Mouse (Mus musculus) hindbrain, postnatal 0 days (tissue): ENCODE measurements at regions not wholly inside any gene's neighbourhood (a gene's known extent, or its start where the extent isn't known, plus 50 kb on each side); places are given as distances from the start of the nearest gene placed in this dataset.
A peak's percentile ranks its signal among the peaks of the same experiment; 100 is the strongest.

Experiments
- ATAC-seq: fragments of 200-750 bp; cut with Nextera tagmentation; 2 replicates; pipeline ENCODE4 v1.8.0; 2017; ENCODE audit warnings: mild to moderate bottlenecking, moderate TSS enrichment, moderate library complexity
- DNase-seq: peaks from one replicate; pipeline ENCODE4 v3.0.0-alpha.2; 2015; ENCODE audit warnings: low spot score
- H3K27ac ChIP-seq: fragments of 300-500 bp; sonication (generic); 2 replicates; pipeline ENCODE4 v1.5.1; 2014; ENCODE audit warnings: mild to moderate bottlenecking
- H3K27me3 ChIP-seq: fragments of 300-500 bp; sonication (generic); 2 replicates; pipeline ENCODE4 v1.6.1; 2014; ENCODE audit warnings: low read length, mixed read lengths; ENCODE audit not compliant: insufficient read depth
- H3K36me3 ChIP-seq: fragments of 300-500 bp; sonication (generic); 2 replicates; pipeline ENCODE4 v1.6.1; 2014; ENCODE audit warnings: low read length, mixed read lengths; ENCODE audit not compliant: insufficient read depth
- H3K4me1 ChIP-seq: fragments of 300-500 bp; sonication (generic); 2 replicates; pipeline ENCODE4 v1.6.1; 2014; ENCODE audit warnings: antibody characterized with exemption, low read length, mixed read lengths; ENCODE audit not compliant: insufficient read depth
- H3K4me2 ChIP-seq: fragments of 300-500 bp; sonication (generic); 2 replicates; pipeline ENCODE4 v1.6.1; 2014; ENCODE audit warnings: low read depth, mild to moderate bottlenecking, low read length, moderate library complexity, mixed read lengths
- H3K4me3 ChIP-seq: fragments of 300-500 bp; sonication (generic); 2 replicates; pipeline ENCODE4 v1.5.1; 2014; ENCODE audit warnings: low read length
- H3K9ac ChIP-seq: fragments of 300-500 bp; sonication (generic); replicated peaks from 2 replicates; pipeline ENCODE4 v1.6.1; 2014; ENCODE audit warnings: mild to moderate bottlenecking, low read length, moderate library complexity, mixed read lengths
- H3K9me3 ChIP-seq: fragments of 300-500 bp; sonication (generic); 2 replicates; pipeline ENCODE4 v1.6.1; 2016; ENCODE audit warnings: low read length, mixed read lengths
- CTCF ChIP-seq: IDR thresholded peaks from 2 replicates; pipeline ENCODE4 v1.5.1; 2016; ENCODE audit warnings: antibody characterized with exemption, control low read depth, low read depth
- WGBS: fragments of 180-500 bp; shearing (Covaris S2); extraction: QIAGEN DNeasy Blood & Tissue Kit; methylation state at CpG from one replicate; pipeline ENCODE4 v1.1.7; 2014; 5-methylcytosine and 5-hydroxymethylcytosine counted together

- no peak overlapping the region for H3K27ac ChIP-seq
- no peak overlapping the region for H3K9ac ChIP-seq
- H3K4me1 ChIP-seq = no peaks in the 10 kb centered on the region
- ATAC-seq (no peak), DNase-seq (peak; percentile 11)
- H3K4me2 ChIP-seq = no peak overlapping the region
- no peak overlapping the region for H3K4me3 ChIP-seq
- no peak for TF ChIP-seq CTCF
- 86% methylated on average over 1 of the region's 1 CpGs for WGBS
- no peaks in the 10 kb centered on the region for H3K36me3 ChIP-seq
- H3K27me3 ChIP-seq = no peaks in the 10 kb centered on the region
- no peaks in the 10 kb centered on the region for H3K9me3 ChIP-seq
These were observed 93.2 kb downstream of the Cops8 start for GRCm38 (mm10) chr1:90696000-90696399.

GRCm38 (mm10) chr1:90697056-90697596 lies 94.3 kb downstream of the Cops8 start:
- Histone ChIP-seq H3K9me3 (no peaks in the 10 kb centered on the region), H3K36me3 (no peaks in the 10 kb centered on the region), H3K4me2 (no peak overlapping the region), H3K4me3 (no peak overlapping the region), H3K9ac (no peak overlapping the region), H3K27me3 (no peaks in the 10 kb centered on the region), H3K4me1 (no peaks in the 10 kb centered on the region), H3K27ac (no peak overlapping the region)
- peak; percentile 10 for DNase-seq
- 74% methylated on average over 3 of the region's 3 CpGs for WGBS
- no peak for TF ChIP-seq CTCF
- no peak for ATAC-seq

- DNase-seq = no peak
- Histone ChIP-seq H3K27me3 (no peaks in the 10 kb centered on the region), H3K36me3 (no peaks in the 10 kb centered on the region), H3K9ac (no peak overlapping the region), H3K4me2 (no peak overlapping the region), H3K9me3 (no peaks in the 10 kb centered on the region), H3K4me3 (no peak overlapping the region), H3K4me1 (no peaks in the 10 kb centered on the region), H3K27ac (no peak overlapping the region)
- no peak for ATAC-seq
- WGBS = 93% methylated on average over 2 of the region's 2 CpGs
- no peak for TF ChIP-seq CTCF
These were observed 95.8 kb downstream of the Cops8 start for GRCm38 (mm10) chr1:90698618-90699017.

- H3K36me3 ChIP-seq = no peaks in the 10 kb centered on the region
- peak; percentile 9 for DNase-seq
- no peak for ATAC-seq
- H3K9ac ChIP-seq = no peak overlapping the region
- no peaks in the 10 kb centered on the region for H3K9me3 ChIP-seq
- H3K27me3 ChIP-seq = no peaks in the 10 kb centered on the region
- H3K4me2 ChIP-seq = no peak overlapping the region
- WGBS = 30% methylated on average over 1 of the region's 1 CpGs
- no peak overlapping the region for H3K4me3 ChIP-seq
- TF ChIP-seq CTCF = no peak
- no peak overlapping the region for H3K27ac ChIP-seq
- no peaks in the 10 kb centered on the region for H3K4me1 ChIP-seq
These were observed 99.0 kb downstream of the Cops8 start for GRCm38 (mm10) chr1:90701756-90702155.

GRCm38 (mm10) chr1:90706391-90706790 lies 103.6 kb downstream of the Cops8 start:
- no peaks in the 10 kb centered on the region for H3K9me3 ChIP-seq
- H3K4me1 ChIP-seq = no peaks in the 10 kb centered on the region
- H3K4me3 ChIP-seq = no peak overlapping the region
- H3K4me2 ChIP-seq = no peak overlapping the region
- DNase-seq (no peak), ATAC-seq (no peak)
- no peak overlapping the region for H3K27ac ChIP-seq
- H3K36me3 ChIP-seq = no peaks in the 10 kb centered on the region
- no peak for TF ChIP-seq CTCF
- H3K27me3 ChIP-seq = no peaks in the 10 kb centered on the region
- no peak overlapping the region for H3K9ac ChIP-seq

- no peaks in the 10 kb centered on the region for H3K9me3 ChIP-seq
- no peak for TF ChIP-seq CTCF
- no peaks in the 10 kb centered on the region for H3K4me1 ChIP-seq
- no peaks in the 10 kb centered on the region for H3K36me3 ChIP-seq
- H3K4me2 ChIP-seq = no peak overlapping the region
- DNase-seq = no peak
- H3K27ac ChIP-seq = no peak overlapping the region
- no peak for ATAC-seq
- H3K9ac ChIP-seq = no peak overlapping the region
- no peaks in the 10 kb centered on the region for H3K27me3 ChIP-seq
- WGBS = 69% methylated on average over 3 of the region's 3 CpGs
- H3K4me3 ChIP-seq = no peak overlapping the region
These were observed 107.0 kb downstream of the Cops8 start for GRCm38 (mm10) chr1:90709761-90710160.

GRCm38 (mm10) chr1:90710566-90710965 lies 107.8 kb downstream of the Cops8 start:
- no peaks in the 10 kb centered on the region for H3K36me3 ChIP-seq
- H3K4me2 ChIP-seq = no peak overlapping the region
- no peak for ATAC-seq
- H3K4me3 ChIP-seq = no peak overlapping the region
- no peaks in the 10 kb centered on the region for H3K27me3 ChIP-seq
- no peak for TF ChIP-seq CTCF
- H3K9ac ChIP-seq = no peak overlapping the region
- DNase-seq = no peak
- no peaks in the 10 kb centered on the region for H3K4me1 ChIP-seq
- no peaks in the 10 kb centered on the region for H3K9me3 ChIP-seq
- 90% methylated on average over 3 of the region's 3 CpGs for whole genome bisulfite sequencing
- no peak overlapping the region for H3K27ac ChIP-seq
